Mouse (Mus musculus) kidney, adult 9 months (tissue): ENCODE results near the gene Gm4858.
"Not testable (repeated sequence)": the region's sequence is repeated elsewhere in the genome, so short reads cannot be mapped to it uniquely, and the experiment has no call there.

Experiments used
- DNase-seq: peaks from one replicate; pipeline ENCODE4 v3.0.0; 2022

The Gm4858 gene

GRCm38 (mm10) chr3:93068523-93068922 is at the start of gene Gm4858:
Gene Gm4858 (plus strand): TSS chr3:93068823.
- DNase-seq, result not testable (repeated sequence)

DNA sequence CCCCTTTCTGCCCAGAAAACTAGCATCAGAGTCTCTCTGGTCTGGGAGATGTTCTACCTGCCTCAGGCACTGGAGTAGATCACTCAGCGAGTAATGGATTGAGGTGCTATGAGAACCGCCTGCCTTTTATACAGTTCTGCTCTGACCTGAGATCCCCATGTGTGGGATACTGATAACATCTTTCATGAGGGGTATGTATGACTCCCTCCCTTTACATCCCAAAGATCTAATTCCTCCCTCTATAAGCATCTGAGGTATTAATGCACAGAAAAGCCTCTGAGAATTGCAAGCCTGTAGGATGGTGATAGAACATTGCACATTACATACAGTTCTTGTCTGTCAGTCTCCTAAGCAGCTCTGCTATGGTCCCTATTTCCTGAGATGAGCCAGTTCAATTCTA is 49.7 kb upstream of the Gm4858 start, which contains the start of gene Lce1m:
Gene Lce1m (minus strand): TSS at position 101 of the 400 bp plus-strand sequence.
- no peak for DNase-seq

- DNase-seq, result no peak
These were observed 47.5 kb upstream of the Gm4858 start for GRCm38 (mm10) chr3:93021171-93021570.

DNA sequence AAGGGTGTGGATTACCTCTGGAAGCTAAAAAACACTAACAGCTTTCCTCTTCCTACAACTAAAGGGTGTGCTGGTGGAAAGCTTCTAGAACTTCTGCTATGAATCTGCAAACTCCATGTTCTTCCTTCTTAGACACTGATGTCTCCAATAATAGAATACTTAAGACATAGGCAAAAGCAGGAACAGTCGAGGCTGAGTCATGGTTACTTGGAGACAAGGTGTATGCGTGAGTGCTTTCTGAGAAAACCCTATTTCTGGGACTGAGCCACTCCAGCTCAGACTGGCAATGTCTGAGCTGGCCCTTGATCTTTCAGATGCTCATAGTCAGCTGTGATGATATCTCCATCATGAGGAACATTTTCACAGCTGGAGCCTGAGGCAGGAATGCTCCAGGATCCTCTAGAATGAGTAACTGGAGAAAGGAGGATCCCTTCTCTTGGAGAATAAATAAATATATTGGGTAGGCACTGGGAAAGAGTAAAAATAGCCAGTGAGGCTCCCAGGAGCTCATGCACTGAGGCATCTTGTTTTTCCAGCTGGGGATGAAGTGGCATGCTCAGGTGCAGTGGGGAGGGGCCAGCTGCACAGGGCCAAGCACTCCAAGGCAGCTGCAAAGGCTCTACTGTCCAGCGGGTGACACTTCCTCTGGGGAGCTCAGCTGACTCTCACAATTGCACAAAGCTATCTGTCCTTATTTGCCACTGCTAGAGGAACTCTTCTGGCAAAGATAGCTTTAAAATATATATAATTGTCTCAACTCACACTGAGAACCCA is 45.0 kb upstream of the Gm4858 start:
- no peak for DNase-seq

GRCm38 (mm10) chr3:93025486-93025885 is 43.1 kb upstream of the Gm4858 start:
- DNase-seq, result no peak

- peak; percentile 39 for DNase-seq
These were observed 37.2 kb upstream of the Gm4858 start for GRCm38 (mm10) chr3:93031450-93031849.

DNA sequence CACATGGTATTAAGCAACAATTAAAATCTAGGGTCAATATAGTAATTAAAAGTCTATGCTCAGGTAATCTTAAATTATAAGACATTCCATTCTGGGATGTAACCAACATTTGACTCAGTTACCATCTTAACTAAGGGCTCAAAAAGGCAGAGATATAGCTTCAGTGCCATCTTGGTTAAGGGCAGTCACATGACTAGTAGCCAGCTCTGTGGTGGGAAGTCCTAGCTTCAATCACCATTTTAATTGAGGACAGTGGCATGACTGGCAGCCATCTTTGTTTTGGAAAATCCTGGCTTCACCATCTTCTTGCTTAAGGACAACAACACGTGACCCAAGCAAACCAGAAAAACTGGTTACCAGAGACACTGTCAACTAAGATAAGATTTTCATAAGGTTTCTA is 18.4 kb upstream of the Gm4858 start:
- no peak for DNase-seq

- DNase-seq, result no peak
These were observed 15.7 kb upstream of the Gm4858 start for GRCm38 (mm10) chr3:93052826-93053474.

GRCm38 (mm10) chr3:93086631-93087030 is 18.0 kb downstream of the Gm4858 start:
- no peak for DNase-seq

- DNase-seq, result not testable (repeated sequence)
These were observed 25.0 kb downstream of the Gm4858 start for GRCm38 (mm10) chr3:93093581-93093980.

DNA sequence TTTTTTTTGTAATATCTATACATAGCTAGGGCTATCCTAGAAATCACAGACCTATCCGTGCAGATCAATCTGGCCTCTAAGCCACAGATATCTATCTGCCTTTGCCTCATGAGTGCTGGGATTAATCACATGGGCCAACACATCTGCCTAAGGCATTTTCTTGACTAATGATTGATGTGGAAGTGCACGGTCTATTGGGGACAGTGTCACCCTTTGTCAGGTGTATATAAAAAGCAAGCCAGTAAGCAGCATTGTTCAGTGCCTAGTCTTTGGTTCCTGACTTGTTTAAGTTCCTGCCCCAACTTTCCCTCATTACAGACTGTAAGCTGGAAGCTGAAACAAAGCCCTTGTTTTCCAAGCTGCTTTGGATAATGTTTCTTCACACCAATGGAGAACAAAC is 27.8 kb downstream of the Gm4858 start:
- DNase-seq, result no peak

- DNase-seq, result peak; percentile 26
These were observed 43.0 kb downstream of the Gm4858 start for GRCm38 (mm10) chr3:93111668-93112067.

GRCm38 (mm10) chr3:93114481-93114880 is 45.9 kb downstream of the Gm4858 start:
- DNase-seq, result peak; percentile 37

DNA sequence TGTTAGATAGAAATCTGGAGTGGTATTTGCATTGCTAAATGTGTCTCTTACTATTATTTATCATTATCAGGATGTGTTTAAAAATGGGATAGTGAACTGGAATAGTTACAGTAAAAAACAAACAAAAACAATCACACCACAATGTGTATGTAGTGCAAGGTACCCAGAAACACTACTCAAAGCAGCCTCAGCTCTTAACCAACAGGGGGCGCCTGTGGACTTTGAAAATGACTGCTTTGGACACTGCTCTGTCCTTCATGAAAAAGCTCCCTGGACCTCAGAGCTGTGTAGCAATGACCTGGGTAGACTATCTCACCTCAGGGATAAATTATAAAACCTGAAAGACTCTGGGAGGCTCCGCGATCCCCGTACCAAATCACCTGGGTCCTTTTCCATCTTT is 50.5 kb downstream of the Gm4858 start:
- peak; percentile 26 for DNase-seq
